Mouse (Mus musculus): ENCODE results near the gene Cradd. TPM values are rescaled to one million over a fixed set of nuclear protein-coding genes. Genes with fewer than 3 reads are reported as not detected.

The Cradd gene
- polyA plus RNA-seq, 1 experiment from 2014 or later, result 14.4 TPM

- ATAC-seq (ENCODE audit: low FRiP score, low read depth), result no peak
- Histone ChIP-seq H3K4me2 (replicated peaks) (no peak overlapping the region), H3K9me3 (no peaks in the 10 kb centered on the region), H3K4me1 (no peaks in the 10 kb centered on the region), H3K4me3 (no peak overlapping the region), H3K9ac (replicated peaks) (no peak overlapping the region), H3K36me3 (no peaks in the 10 kb centered on the region), H3K27ac (replicated peaks) (no peak overlapping the region), H3K27me3 (no peaks in the 10 kb centered on the region)
- 82% methylated on average over 4 of the region's 4 CpGs for WGBS
These were observed 113.8 kb downstream of the Cradd start for GRCm38 (mm10) chr10:95210167-95210566.

- WGBS, result 91% methylated on average over 8 of the region's 8 CpGs
- Histone ChIP-seq H3K4me1 (no peaks in the 10 kb centered on the region), H3K9me3 (no peaks in the 10 kb centered on the region), H3K36me3 (no peaks in the 10 kb centered on the region), H3K4me3 (no peak overlapping the region), H3K27ac (replicated peaks) (no peak overlapping the region), H3K9ac (replicated peaks) (no peak overlapping the region), H3K27me3 (no peaks in the 10 kb centered on the region), H3K4me2 (replicated peaks) (no peak overlapping the region)
- ATAC-seq (ENCODE audit: low FRiP score, low read depth), result no peak
These were observed 116.5 kb downstream of the Cradd start for GRCm38 (mm10) chr10:95207423-95207822.

GRCm38 (mm10) chr10:95201514-95201913, 122.4 kb downstream of the Cradd start:
- no peak overlapping the region for H3K4me3 ChIP-seq
- 88% methylated on average over 8 of the region's 8 CpGs for WGBS
- H3K4me1 ChIP-seq, result peaks cover 13% of the 10 kb centered on the region; the same call in 1 of the 2 replicates
- H3K9me3 ChIP-seq, result no peaks in the 10 kb centered on the region
- ATAC-seq (ENCODE audit: low FRiP score, low read depth), result no peak
- H3K9ac ChIP-seq (replicated peaks), result no peak overlapping the region
- H3K27me3 ChIP-seq, result no peaks in the 10 kb centered on the region
- no peak overlapping the region for H3K4me2 ChIP-seq (replicated peaks)
- no peak overlapping the region for H3K27ac ChIP-seq (replicated peaks)
- no peaks in the 10 kb centered on the region for H3K36me3 ChIP-seq

GRCm38 (mm10) chr10:95200323-95200722, 123.6 kb downstream of the Cradd start:
- Histone ChIP-seq H3K9ac (replicated peaks) (no peak overlapping the region), H3K4me2 (replicated peaks) (no peak overlapping the region), H3K4me1 (peaks cover 13% of the 10 kb centered on the region; the same call in 1 of the 2 replicates), H3K36me3 (no peaks in the 10 kb centered on the region), H3K4me3 (no peak overlapping the region), H3K27me3 (no peaks in the 10 kb centered on the region), H3K27ac (replicated peaks) (no peak overlapping the region), H3K9me3 (no peaks in the 10 kb centered on the region)
- 60% methylated on average over 7 of the region's 7 CpGs for WGBS
- ATAC-seq (ENCODE audit: low FRiP score, low read depth), result no peak

GRCm38 (mm10) chr10:95199541-95200269, 124.2 kb downstream of the Cradd start:
- Histone ChIP-seq H3K36me3 (no peaks in the 10 kb centered on the region), H3K9ac (replicated peaks) (no peak overlapping the region), H3K4me1 (peaks cover 13% of the 10 kb centered on the region; the same call in 1 of the 2 replicates), H3K4me2 (replicated peaks) (no peak overlapping the region), H3K4me3 (no peak overlapping the region), H3K27me3 (no peaks in the 10 kb centered on the region), H3K9me3 (no peaks in the 10 kb centered on the region), H3K27ac (replicated peaks) (no peak overlapping the region)
- WGBS, result 70% methylated on average over 11 of the region's 11 CpGs
- ATAC-seq (ENCODE audit: low FRiP score, low read depth), result no peak

- no peaks in the 10 kb centered on the region for H3K36me3 ChIP-seq
- H3K4me3 ChIP-seq, result no peak overlapping the region
- peaks cover 13% of the 10 kb centered on the region; the same call in 1 of the 2 replicates for H3K4me1 ChIP-seq
- WGBS, result 88% methylated on average over 8 of the region's 8 CpGs
- H3K4me2 ChIP-seq (replicated peaks), result no peak overlapping the region
- no peak overlapping the region for H3K27ac ChIP-seq (replicated peaks)
- H3K9me3 ChIP-seq, result no peaks in the 10 kb centered on the region
- H3K9ac ChIP-seq (replicated peaks), result no peak overlapping the region
- H3K27me3 ChIP-seq, result no peaks in the 10 kb centered on the region
- ATAC-seq (ENCODE audit: low FRiP score, low read depth), result no peak
These were observed 126.6 kb downstream of the Cradd start for GRCm38 (mm10) chr10:95197377-95197776.

GRCm38 (mm10) chr10:95195719-95196118, 128.2 kb downstream of the Cradd start:
- 93% methylated on average over 5 of the region's 5 CpGs for WGBS
- H3K4me3 ChIP-seq, result no peak overlapping the region
- no peak overlapping the region for H3K9ac ChIP-seq (replicated peaks)
- no peak for ATAC-seq (ENCODE audit: low FRiP score, low read depth)
- H3K36me3 ChIP-seq, result no peaks in the 10 kb centered on the region
- peaks cover 13% of the 10 kb centered on the region; the same call in 1 of the 2 replicates for H3K4me1 ChIP-seq
- no peak overlapping the region for H3K4me2 ChIP-seq (replicated peaks)
- H3K27ac ChIP-seq (replicated peaks), result no peak overlapping the region
- no peaks in the 10 kb centered on the region for H3K27me3 ChIP-seq
- H3K9me3 ChIP-seq, result no peaks in the 10 kb centered on the region

GRCm38 (mm10) chr10:95194776-95195175, 129.2 kb downstream of the Cradd start:
- H3K4me3 ChIP-seq, result no peak overlapping the region
- no peak for ATAC-seq (ENCODE audit: low FRiP score, low read depth)
- no peaks in the 10 kb centered on the region for H3K9me3 ChIP-seq
- WGBS, result 95% methylated on average over 4 of the region's 4 CpGs
- H3K27me3 ChIP-seq, result no peaks in the 10 kb centered on the region
- H3K4me2 ChIP-seq (replicated peaks), result no peak overlapping the region
- no peak overlapping the region for H3K27ac ChIP-seq (replicated peaks)
- peaks cover 4% of the 10 kb centered on the region; the same call in 1 of the 2 replicates for H3K4me1 ChIP-seq
- H3K36me3 ChIP-seq, result no peaks in the 10 kb centered on the region
- no peak overlapping the region for H3K9ac ChIP-seq (replicated peaks)

GRCm38 (mm10) chr10:95193875-95194281, 130.1 kb downstream of the Cradd start:
- Histone ChIP-seq H3K4me1 (no peaks in the 10 kb centered on the region), H3K9ac (replicated peaks) (no peak overlapping the region), H3K27ac (replicated peaks) (no peak overlapping the region), H3K9me3 (no peaks in the 10 kb centered on the region), H3K36me3 (no peaks in the 10 kb centered on the region), H3K4me2 (replicated peaks) (no peak overlapping the region), H3K4me3 (no peak overlapping the region), H3K27me3 (no peaks in the 10 kb centered on the region)
- WGBS, result 78% methylated on average over 11 of the region's 11 CpGs
- no peak for ATAC-seq (ENCODE audit: low FRiP score, low read depth)

GRCm38 (mm10) chr10:95191881-95192280, 132.1 kb downstream of the Cradd start:
- no peak overlapping the region for H3K27ac ChIP-seq (replicated peaks)
- H3K27me3 ChIP-seq, result no peaks in the 10 kb centered on the region
- H3K9me3 ChIP-seq, result no peaks in the 10 kb centered on the region
- H3K4me2 ChIP-seq (replicated peaks), result no peak overlapping the region
- H3K4me1 ChIP-seq, result no peaks in the 10 kb centered on the region
- no peak overlapping the region for H3K4me3 ChIP-seq
- ATAC-seq (ENCODE audit: low FRiP score, low read depth), result no peak
- 82% methylated on average over 3 of the region's 3 CpGs for WGBS
- no peaks in the 10 kb centered on the region for H3K36me3 ChIP-seq
- H3K9ac ChIP-seq (replicated peaks), result no peak overlapping the region

GRCm38 (mm10) chr10:95191151-95191655, 132.7 kb downstream of the Cradd start:
- WGBS, result 94% methylated on average over 9 of the region's 9 CpGs
- H3K4me2 ChIP-seq (replicated peaks), result no peak overlapping the region
- H3K27me3 ChIP-seq, result no peaks in the 10 kb centered on the region
- no peak overlapping the region for H3K27ac ChIP-seq (replicated peaks)
- ATAC-seq (ENCODE audit: low FRiP score, low read depth), result no peak
- H3K4me3 ChIP-seq, result no peak overlapping the region
- H3K9me3 ChIP-seq, result no peaks in the 10 kb centered on the region
- H3K36me3 ChIP-seq, result no peaks in the 10 kb centered on the region
- H3K9ac ChIP-seq (replicated peaks), result no peak overlapping the region
- H3K4me1 ChIP-seq, result no peaks in the 10 kb centered on the region

GRCm38 (mm10) chr10:95189550-95190211, 134.3 kb downstream of the Cradd start:
- Histone ChIP-seq H3K4me3 (no peak overlapping the region), H3K4me2 (replicated peaks) (no peak overlapping the region), H3K27me3 (no peaks in the 10 kb centered on the region), H3K9me3 (no peaks in the 10 kb centered on the region), H3K36me3 (no peaks in the 10 kb centered on the region), H3K27ac (replicated peaks) (no peak overlapping the region), H3K4me1 (no peaks in the 10 kb centered on the region), H3K9ac (replicated peaks) (no peak overlapping the region)
- ATAC-seq (ENCODE audit: low FRiP score, low read depth), result no peak
- 88% methylated on average over 16 of the region's 16 CpGs for WGBS

Data from midbrain, embryonic 12.5 days (tissue).